Mouse (Mus musculus): ENCODE measurements at regions not wholly inside any gene's neighbourhood (a gene's known extent, or its start where the extent isn't known, plus 50 kb on each side); places are given as distances from the start of the nearest gene placed in this dataset.

GRCm38 (mm10) chr9:61621939-61622338, 249.8 kb downstream of the Tle3 start:
- TF ChIP-seq CTCF (IDR thresholded peaks at IDR 0.05; ENCODE audit: control insufficient read depth, insufficient read depth, low read length) (no peak), POLR2A (IDR thresholded peaks at IDR 0.05; ENCODE audit: borderline replicate concordance, control insufficient read depth, low read depth, low read length) (no peak)
